Mouse (Mus musculus): ENCODE measurements around the gene Hoxc4. TPM values are rescaled to one million over a fixed set of nuclear protein-coding genes. Genes with fewer than 3 reads are reported as not detected.

Gene Hoxc4
- polyA plus RNA-seq, 1 experiment from 2014 or later: 4.9 TPM

- Histone ChIP-seq H3K4me2 (replicated peaks) (0 out of 2 replicates have a peak overlapping the region, but pooled peaks have one; percentile 12), H3K4me3 (no peak overlapping the region), H3K27ac (no peak overlapping the region), H3K27me3 (peaks cover 93% of the 10 kb centered on the region), H3K4me1 (peaks cover 11% of the 10 kb centered on the region), H3K9me3 (no peaks in the 10 kb centered on the region), H3K36me3 (no peaks in the 10 kb centered on the region), H3K9ac (no peak overlapping the region)
- no peak for ATAC-seq (ENCODE audit: low FRiP score, low read depth)
- 15% methylated on average over 11 of the region's 11 CpGs for WGBS
Measured at GRCm38 (mm10) chr15:102992206-102992605, 26.5 kb upstream of the Hoxc4 start.

GRCm38 (mm10) chr15:102992863-102993262, 25.9 kb upstream of the Hoxc4 start:
- no peak overlapping the region for H3K27ac ChIP-seq
- H3K36me3 ChIP-seq: no peaks in the 10 kb centered on the region
- no peak overlapping the region for H3K9ac ChIP-seq
- ATAC-seq (ENCODE audit: low FRiP score, low read depth): no peak
- no peak overlapping the region for H3K4me3 ChIP-seq
- H3K4me1 ChIP-seq: peaks cover 16% of the 10 kb centered on the region
- 15% methylated on average over 3 of the region's 3 CpGs for WGBS
- peaks cover 93% of the 10 kb centered on the region for H3K27me3 ChIP-seq
- no peaks in the 10 kb centered on the region for H3K9me3 ChIP-seq
- H3K4me2 ChIP-seq (replicated peaks): no peak overlapping the region

- Histone ChIP-seq H3K4me3 (no peak overlapping the region), H3K4me1 (peaks cover 42% of the 10 kb centered on the region), H3K36me3 (no peaks in the 10 kb centered on the region), H3K27ac (no peak overlapping the region), H3K9ac (no peak overlapping the region), H3K27me3 (peaks cover 94% of the 10 kb centered on the region), H3K9me3 (no peaks in the 10 kb centered on the region), H3K4me2 (replicated peaks) (no peak overlapping the region)
- no peak for ATAC-seq (ENCODE audit: low FRiP score, low read depth)
- WGBS: 6% methylated on average over 9 of the region's 9 CpGs
Measured at GRCm38 (mm10) chr15:102996548-102996947, 22.2 kb upstream of the Hoxc4 start.

GRCm38 (mm10) chr15:102997431-102997830, 21.3 kb upstream of the Hoxc4 start:
- no peak for ATAC-seq (ENCODE audit: low FRiP score, low read depth)
- H3K9ac ChIP-seq: no peak overlapping the region
- H3K27me3 ChIP-seq: peaks cover 94% of the 10 kb centered on the region
- peaks cover 48% of the 10 kb centered on the region for H3K4me1 ChIP-seq
- H3K36me3 ChIP-seq: no peaks in the 10 kb centered on the region
- no peak overlapping the region for H3K27ac ChIP-seq
- H3K4me2 ChIP-seq (replicated peaks): peak overlapping the region; percentile 78
- 5% methylated on average over 3 of the region's 3 CpGs for WGBS
- H3K4me3 ChIP-seq: peak overlapping the region; percentile 50
- H3K9me3 ChIP-seq: no peaks in the 10 kb centered on the region

- Histone ChIP-seq H3K36me3 (no peaks in the 10 kb centered on the region), H3K4me2 (replicated peaks) (peak within 1 kb of the TSS; percentile 78), H3K27me3 (peaks cover 94% of the 10 kb centered on the region), H3K4me3 (peak within 1 kb of the TSS; percentile 50), H3K9ac (peak within 1 kb of the TSS; percentile 60; the same call in 1 of the 2 replicates), H3K27ac (no peak within 1 kb of the TSS), H3K9me3 (no peaks in the 10 kb centered on the region), H3K4me1 (peaks cover 52% of the 10 kb centered on the region)
- ATAC-seq (ENCODE audit: low FRiP score, low read depth): no peak
- under 1% methylated on average over 19 of the region's 19 CpGs for WGBS
Measured at GRCm38 (mm10) chr15:102997939-102998355, 20.8 kb upstream of the Hoxc4 start, which contains the start of gene Hoxc6. Gene Hoxc6 (plus strand): TSS chr15:102998257.

- Histone ChIP-seq H3K9me3 (no peaks in the 10 kb centered on the region), H3K27ac (no peak overlapping the region), H3K4me3 (peak overlapping the region; percentile 50), H3K4me2 (replicated peaks) (peak overlapping the region; percentile 78), H3K27me3 (peaks cover 96% of the 10 kb centered on the region), H3K9ac (peak overlapping the region; percentile 60; the same call in 1 of the 2 replicates), H3K36me3 (no peaks in the 10 kb centered on the region), H3K4me1 (peaks cover 55% of the 10 kb centered on the region)
- ATAC-seq (ENCODE audit: low FRiP score, low read depth): no peak
- WGBS: 1% methylated on average over 19 of the region's 19 CpGs
Measured at GRCm38 (mm10) chr15:102998608-102999182, 20.0 kb upstream of the Hoxc4 start.

- ATAC-seq (ENCODE audit: low FRiP score, low read depth): peak; percentile 66
- Histone ChIP-seq H3K9me3 (no peaks in the 10 kb centered on the region), H3K36me3 (no peaks in the 10 kb centered on the region), H3K9ac (peak overlapping the region; percentile 60), H3K4me1 (peaks cover 55% of the 10 kb centered on the region), H3K27ac (peak overlapping the region; percentile 69), H3K4me3 (peak overlapping the region; percentile 50), H3K4me2 (replicated peaks) (peak overlapping the region; percentile 78), H3K27me3 (peaks cover 99% of the 10 kb centered on the region)
- WGBS: under 1% methylated on average over 33 of the region's 33 CpGs
Measured at GRCm38 (mm10) chr15:102999183-102999831, 19.4 kb upstream of the Hoxc4 start.

GRCm38 (mm10) chr15:102999955-103000354, 18.8 kb upstream of the Hoxc4 start:
- H3K36me3 ChIP-seq: no peaks in the 10 kb centered on the region
- peak; percentile 26; the same call in 1 of the 2 replicates for ATAC-seq (ENCODE audit: low FRiP score, low read depth)
- H3K9me3 ChIP-seq: no peaks in the 10 kb centered on the region
- no peak overlapping the region; the same call in 1 of the 2 replicates for H3K9ac ChIP-seq
- H3K4me1 ChIP-seq: peaks cover 55% of the 10 kb centered on the region
- peak overlapping the region; percentile 69; the same call in 1 of the 2 replicates for H3K27ac ChIP-seq
- 2% methylated on average over 11 of the region's 11 CpGs for WGBS
- peak overlapping the region; percentile 50 for H3K4me3 ChIP-seq
- peak overlapping the region; percentile 78 for H3K4me2 ChIP-seq (replicated peaks)
- peaks cover 99% of the 10 kb centered on the region for H3K27me3 ChIP-seq

GRCm38 (mm10) chr15:103000501-103000901, 18.2 kb upstream of the Hoxc4 start:
- Histone ChIP-seq H3K27me3 (peaks cover 99% of the 10 kb centered on the region), H3K9ac (peak overlapping the region; percentile 69), H3K4me2 (replicated peaks) (peak overlapping the region; percentile 78), H3K4me1 (peaks cover 58% of the 10 kb centered on the region), H3K36me3 (no peaks in the 10 kb centered on the region), H3K4me3 (peak overlapping the region; percentile 50), H3K9me3 (no peaks in the 10 kb centered on the region), H3K27ac (peak overlapping the region; percentile 56)
- WGBS: 2% methylated on average over 24 of the region's 24 CpGs
- ATAC-seq (ENCODE audit: low FRiP score, low read depth): no peak

GRCm38 (mm10) chr15:103001370-103001769, 17.4 kb upstream of the Hoxc4 start:
- Histone ChIP-seq H3K27me3 (peaks cover 99% of the 10 kb centered on the region), H3K9me3 (no peaks in the 10 kb centered on the region), H3K4me3 (peak overlapping the region; percentile 50; the same call in 1 of the 2 replicates), H3K4me1 (peaks cover 65% of the 10 kb centered on the region), H3K36me3 (no peaks in the 10 kb centered on the region), H3K9ac (no peak overlapping the region), H3K27ac (no peak overlapping the region), H3K4me2 (replicated peaks) (peak overlapping the region; percentile 78)
- no peak for ATAC-seq (ENCODE audit: low FRiP score, low read depth)
- WGBS: 50% methylated on average over 2 of the region's 2 CpGs

- H3K27me3 ChIP-seq: peaks cover 100% of the 10 kb centered on the region
- H3K9me3 ChIP-seq: no peaks in the 10 kb centered on the region
- H3K4me1 ChIP-seq: peaks cover 62% of the 10 kb centered on the region
- ATAC-seq (ENCODE audit: low FRiP score, low read depth): no peak
- H3K4me2 ChIP-seq (replicated peaks): no peak overlapping the region
- H3K36me3 ChIP-seq: no peaks in the 10 kb centered on the region
- H3K27ac ChIP-seq: no peak overlapping the region
- WGBS: 26% methylated on average over 4 of the region's 4 CpGs
- no peak overlapping the region for H3K9ac ChIP-seq
- H3K4me3 ChIP-seq: no peak overlapping the region
Measured at GRCm38 (mm10) chr15:103002156-103002555, 16.6 kb upstream of the Hoxc4 start.

- H3K36me3 ChIP-seq: no peaks in the 10 kb centered on the region
- no peak overlapping the region for H3K27ac ChIP-seq
- H3K4me2 ChIP-seq (replicated peaks): no peak overlapping the region; the same call in 1 of the 2 replicates
- H3K9me3 ChIP-seq: no peaks in the 10 kb centered on the region
- no peak overlapping the region for H3K9ac ChIP-seq
- no peak for ATAC-seq (ENCODE audit: low FRiP score, low read depth)
- H3K4me1 ChIP-seq: peaks cover 63% of the 10 kb centered on the region
- H3K4me3 ChIP-seq: no peak overlapping the region
- H3K27me3 ChIP-seq: peaks cover 100% of the 10 kb centered on the region
- 16% methylated on average over 13 of the region's 13 CpGs for WGBS
Measured at GRCm38 (mm10) chr15:103002821-103003448, 15.8 kb upstream of the Hoxc4 start.
